Mouse (Mus musculus): Measurements from ENCODE around the gene Plk3.

- no peak for TF ChIP-seq GATA1 (IDR thresholded peaks at IDR 0.05; ENCODE audit: low read length)
- no peak for TF ChIP-seq TAL1 (IDR thresholded peaks at IDR 0.05; ENCODE audit: low read length)
Observed at GRCm38 (mm10) chr4:117108524-117108849, 25.3 kb downstream of the Plk3 start.

Measured in erythroblast, embryonic 14.5 days (primary cell).